ENCODE assay signal across 17 mouse cellular contexts in genomic region chr1:133252251-133252650, GRCm38 (mm10). TPM values are rescaled to one million over a fixed set of nuclear protein-coding genes. Genes with fewer than 3 reads are reported as not detected.
DNase-seq lines count a peak whose midpoint lies in the region; ATAC-seq and TF ChIP-seq lines count a peak whose summit lies in the region.
"Had no signal": no experiment of that assay in that cellular context is flagged by ENCODE, and none has a peak within 500 bp of the region (broad histone marks: within the 10 kb centered on the region; RNA-seq: fewer than 3 reads in every experiment).

No protein-coding gene starts in this region.

- H3K4me2 ChIP-seq in lung, embryonic 16.5 days (ENCODE audit: low read depth, low read length), result no peak overlapping the region
- H3K4me2 ChIP-seq: limb, embryonic 12.5 days had no signal

- TF ChIP-seq POLR2A in lung, adult 2 months (IDR thresholded peaks at IDR 0.05; ENCODE audit: borderline replicate concordance, extremely low read depth, low read depth, low read length), result no peak

- WGBS in heart, embryonic 10.5 days, result 62% methylated on average over 3 of the region's 3 CpGs
- 76% methylated on average over 3 of the region's 3 CpGs for WGBS in lung, embryonic 16.5 days
- 78% methylated on average over 3 of the region's 3 CpGs for WGBS in lung, adult 2 months

- H3K9ac ChIP-seq in lung, embryonic 16.5 days (ENCODE audit: low read length), result no peak overlapping the region
- H3K9ac ChIP-seq: limb, embryonic 12.5 days had no signal

- H3K27ac ChIP-seq in heart, embryonic 10.5 days, result peak overlapping the region; percentile 77
- H3K27ac ChIP-seq in lung, embryonic 16.5 days (ENCODE audit: low read length), result peak overlapping the region; percentile 53
- H3K27ac ChIP-seq: limb, embryonic 12.5 days had no signal

- H3K4me3 ChIP-seq in heart, embryonic 10.5 days, result no peak overlapping the region
- H3K4me3 ChIP-seq in lung, embryonic 16.5 days (ENCODE audit: low read length), result no peak overlapping the region
- H3K4me3 ChIP-seq in lung, adult 2 months (replicated peaks; ENCODE audit: extremely low read depth, low read depth, low read length), result no peak overlapping the region
- H3K4me3 ChIP-seq: limb, embryonic 12.5 days; megakaryocyte, embryonic 14.5 days had no signal

- no peaks in the 10 kb centered on the region; the same call in 1 of the 2 replicates for H3K36me3 ChIP-seq in heart, embryonic 10.5 days
- no peaks in the 10 kb centered on the region for H3K36me3 ChIP-seq in lung, embryonic 16.5 days (ENCODE audit: control insufficient read depth, insufficient read depth, low read length)
- H3K36me3 ChIP-seq: limb, embryonic 12.5 days had no signal

- no peaks in the 10 kb centered on the region for H3K27me3 ChIP-seq in heart, embryonic 10.5 days (ENCODE audit: insufficient read depth, poor library complexity, severe bottlenecking)
- no peaks in the 10 kb centered on the region for H3K27me3 ChIP-seq in lung, embryonic 16.5 days (ENCODE audit: control insufficient read depth, insufficient read depth, low read depth, low read length)

- TF ChIP-seq CTCF in lung, adult 2 months (IDR thresholded peaks at IDR 0.05; ENCODE audit: insufficient read depth, low read length), result no peak

- no peaks in the 10 kb centered on the region for H3K9me3 ChIP-seq in heart, embryonic 10.5 days
- H3K9me3 ChIP-seq in lung, embryonic 16.5 days (ENCODE audit: control insufficient read depth, low read length), result no peaks in the 10 kb centered on the region
- H3K9me3 ChIP-seq: limb, embryonic 12.5 days; megakaryocyte, embryonic 14.5 days had no signal

- no peak for DNase-seq in heart, embryonic 10.5 days (ENCODE audit: low spot score)
- no peak for DNase-seq in heart, postnatal 25 days (ENCODE audit: low spot score)
- DNase-seq in lung, adult 2 months, result no peak
- DNase-seq in heart, postnatal 10 days, result peak; percentile 22 to 54
- no peak for DNase-seq in ovary, postnatal 14 days (ENCODE audit: low spot score)
- DNase-seq: cerebellum, adult 8-10 months; gastrocnemius, postnatal 14 days had no signal

- ATAC-seq in lung, embryonic 16.5 days (ENCODE audit: low read depth), result no peak
- ATAC-seq in megakaryocyte-erythroid progenitor cell, adult 5-6 weeks (replicated peaks; ENCODE audit: low FRiP score, low TSS enrichment, poor library complexity, severe bottlenecking), result peak; percentile 46; the same call in 1 of the 2 replicates
- ATAC-seq in cerebellum, adult (ENCODE audit: insufficient number of reproducible peaks, low FRiP score, low TSS enrichment), result no peak

- peaks cover 83% of the 10 kb centered on the region for H3K4me1 ChIP-seq in heart, embryonic 10.5 days
- H3K4me1 ChIP-seq in lung, embryonic 16.5 days (replicated peaks; ENCODE audit: control insufficient read depth, insufficient read depth, low read length), result peaks cover 41% of the 10 kb centered on the region
- peaks cover 3% of the 10 kb centered on the region for H3K4me1 ChIP-seq in lung, adult 2 months (ENCODE audit: control insufficient read depth, insufficient read depth, low read length)

- intact Hi-C loops in heart, postnatal 25 days (cut with DNase I), result no loop called here
- intact Hi-C loops in heart, postnatal 10 days (cut with DNase I), result no loop called here

RNA-seq across cellular contexts. Expression of gene Golt1a, which starts 57.3 kb away (rescaled TPM):
- polyA plus RNA-seq in heart, embryonic 10.5 days (2016; fragmentation: Nextera tagmentation; extraction: Ambion mirVana), result 1.7 TPM in 1 of 2 replicates, not detected in the other
- not detected for total RNA-seq in heart, postnatal 25 days (2021)
- polyA plus RNA-seq in lung, embryonic 16.5 days (2015; fragmentation: Nextera tagmentation; extraction: Ambion mirVana), result 0.11 and 0.21 TPM in 2 replicates
- polyA plus RNA-seq in lung, adult 2 months (2012; rRNA removed), result 1.1 and 1.3 TPM in 2 replicates
- not detected for total RNA-seq in heart, postnatal 10 days (2021)
- not detected in 2 replicates for total RNA-seq in megakaryocyte-erythroid progenitor cell, adult 5-6 weeks (2014; fragmentation: Nextera tagmentation)
- total RNA-seq in megakaryocyte-erythroid progenitor cell, adult 5-6 weeks (2017), result not detected in 2 replicates
- total RNA-seq: gastrocnemius, postnatal 14 days; layer of hippocampus, postnatal 10 days; MEL had no signal
- polyA plus RNA-seq: C2C12; embryonic facial prominence, embryonic 11.5 days; forebrain, embryonic 11.5 days; limb, embryonic 12.5 days had no signal

Comparison
In these comparisons a context has a peak if more than half of its experiments do, and no peak if none do; other contexts are left out.
1. DNase-seq: peak in heart, postnatal 10 days (2 of 2); none in heart, embryonic 10.5 days (single experiment), heart, postnatal 25 days (single experiment), lung, adult 2 months (single experiment) and ovary, postnatal 14 days (single experiment).